Mouse (Mus musculus) intestine, embryonic 14.5 days (tissue): ENCODE results near the gene Gm21149. TPM values are rescaled to one million over a fixed set of nuclear protein-coding genes. Genes with fewer than 3 reads are reported as not detected.
"Not testable (repeated sequence)": the region's sequence is repeated elsewhere in the genome, so short reads cannot be mapped to it uniquely, and the experiment has no call there.

Experiments
- ATAC-seq: fragments of 200-750 bp; cut with Nextera tagmentation; replicated peaks from 2 replicates; pipeline ENCODE4 v1.8.0; 2017; ENCODE audit warnings: low read depth, moderate number of reproducible peaks, moderate TSS enrichment, moderate library complexity; ENCODE audit not compliant: low FRiP score, low TSS enrichment
- DNase-seq: peaks from one replicate; pipeline ENCODE4 v3.0.0-alpha.2; 2018; ENCODE audit warnings: low spot score
- H3K27ac ChIP-seq: fragments of 300-500 bp; sonication (generic); 2 replicates; pipeline ENCODE4 v1.5.1; 2014; ENCODE audit warnings: low read depth, mild to moderate bottlenecking, control low read depth
- H3K27me3 ChIP-seq: fragments of 300-500 bp; sonication (generic); replicated peaks from 2 replicates; pipeline ENCODE4 v1.6.1; 2014; ENCODE audit warnings: low read length, control low read depth; ENCODE audit not compliant: control insufficient read depth, insufficient read depth
- H3K36me3 ChIP-seq: fragments of 300-500 bp; sonication (generic); 2 replicates; pipeline ENCODE4 v1.6.1; 2014; ENCODE audit warnings: low read length, control low read depth; ENCODE audit not compliant: control insufficient read depth, insufficient read depth
- H3K4me1 ChIP-seq: fragments of 300-500 bp; sonication (generic); replicated peaks from 2 replicates; pipeline ENCODE4 v1.6.1; 2014; ENCODE audit warnings: low read length, control low read depth, mixed read lengths; ENCODE audit not compliant: control insufficient read depth, insufficient read depth
- H3K4me2 ChIP-seq: fragments of 300-500 bp; sonication (generic); 2 replicates; pipeline ENCODE4 v1.6.1; 2014; ENCODE audit warnings: low read length
- H3K4me3 ChIP-seq: fragments of 300-500 bp; sonication (generic); 2 replicates; pipeline ENCODE4 v1.5.1; 2014; ENCODE audit warnings: low read depth, low read length, control low read depth, mixed read lengths
- H3K9ac ChIP-seq: fragments of 300-500 bp; sonication (generic); 2 replicates; pipeline ENCODE4 v1.6.1; 2014; ENCODE audit warnings: mild to moderate bottlenecking, low read length
- H3K9me3 ChIP-seq: fragments of 300-500 bp; sonication (generic); 2 replicates; pipeline ENCODE4 v1.6.1; 2016; ENCODE audit warnings: low read length, control low read depth; ENCODE audit not compliant: control insufficient read depth
- WGBS: fragments of 180-500 bp; shearing (Covaris S2); extraction: QIAGEN DNeasy Blood & Tissue Kit; methylation state at CpG from one replicate; pipeline ENCODE4 v1.1.7; 2014; 5-methylcytosine and 5-hydroxymethylcytosine counted together
- polyA plus RNA-seq: library from polyadenylated mRNA; unstranded; fragments of >200 nt; fragmentation: Nextera tagmentation; extraction: Ambion mirVana; gene quantifications from 2 replicates; pipeline ENCODE4 v1.2.1, GENCODE M21; 2014

The Gm21149 gene
- polyA plus RNA-seq, result 0.15 TPM in 1 of 2 replicates, not detected in the other

GRCm38 (mm10) chr5:15476423-15476822 is at the start of gene Gm21149:
Gm21149 (minus strand) TSS chr5:15476523.
- H3K27me3 ChIP-seq, H3K9me3 ChIP-seq, ATAC-seq, H3K27ac ChIP-seq, H3K4me2 ChIP-seq, H3K4me1 ChIP-seq, H3K9ac ChIP-seq, DNase-seq, H3K4me3 ChIP-seq, H3K36me3 ChIP-seq: not testable (repeated sequence)
- 53% methylated on average over 1 of the region's 1 CpGs for WGBS

- not testable (repeated sequence) for H3K4me1 ChIP-seq, H3K4me2 ChIP-seq, H3K9me3 ChIP-seq, H3K27ac ChIP-seq, H3K36me3 ChIP-seq, ATAC-seq, DNase-seq, H3K9ac ChIP-seq, H3K27me3 ChIP-seq, H3K4me3 ChIP-seq
Observed at GRCm38 (mm10) chr5:15522470-15522869, 46.1 kb upstream of the Gm21149 start.

GRCm38 (mm10) chr5:15522028-15522427 is 45.7 kb upstream of the Gm21149 start:
- H3K9ac ChIP-seq, H3K4me3 ChIP-seq, H3K4me2 ChIP-seq, H3K4me1 ChIP-seq, H3K27me3 ChIP-seq, DNase-seq, H3K36me3 ChIP-seq, H3K27ac ChIP-seq, ATAC-seq, H3K9me3 ChIP-seq: not testable (repeated sequence)
- WGBS, result 40% methylated on average over 2 of the region's 2 CpGs

- WGBS, result 25% methylated on average over 5 of the region's 5 CpGs
- not testable (repeated sequence) for DNase-seq, H3K27ac ChIP-seq, H3K27me3 ChIP-seq, H3K9ac ChIP-seq, ATAC-seq, H3K4me3 ChIP-seq, H3K9me3 ChIP-seq, H3K4me1 ChIP-seq, H3K36me3 ChIP-seq, H3K4me2 ChIP-seq
Observed at GRCm38 (mm10) chr5:15520418-15520817, 44.1 kb upstream of the Gm21149 start.

GRCm38 (mm10) chr5:15517150-15517549 is 40.8 kb upstream of the Gm21149 start:
- H3K27me3 ChIP-seq, DNase-seq, H3K4me3 ChIP-seq, H3K4me1 ChIP-seq, H3K9ac ChIP-seq, H3K27ac ChIP-seq, H3K9me3 ChIP-seq, ATAC-seq, H3K4me2 ChIP-seq, H3K36me3 ChIP-seq: not testable (repeated sequence)
- WGBS, result 68% methylated on average over 2 of the region's 2 CpGs

- H3K27me3 ChIP-seq, DNase-seq, H3K4me2 ChIP-seq, H3K27ac ChIP-seq, H3K36me3 ChIP-seq, H3K4me3 ChIP-seq, H3K9ac ChIP-seq, H3K4me1 ChIP-seq, ATAC-seq: not testable (repeated sequence)
- 70% methylated on average over 3 of the region's 3 CpGs for WGBS
- peaks cover 14% of the 10 kb centered on the region for H3K9me3 ChIP-seq
Observed at GRCm38 (mm10) chr5:15512236-15512635, 35.9 kb upstream of the Gm21149 start.

- H3K9ac ChIP-seq, DNase-seq, H3K36me3 ChIP-seq, H3K4me3 ChIP-seq, H3K4me1 ChIP-seq, ATAC-seq, H3K27me3 ChIP-seq, H3K4me2 ChIP-seq, H3K27ac ChIP-seq: not testable (repeated sequence)
- H3K9me3 ChIP-seq, result peaks cover 14% of the 10 kb centered on the region
- WGBS, result 82% methylated on average over 1 of the region's 1 CpGs
Observed at GRCm38 (mm10) chr5:15509911-15510310, 33.6 kb upstream of the Gm21149 start.

GRCm38 (mm10) chr5:15508460-15509451 is 32.4 kb upstream of the Gm21149 start:
- WGBS, result 64% methylated on average over 6 of the region's 6 CpGs
- H3K36me3 ChIP-seq, H3K4me1 ChIP-seq, H3K27ac ChIP-seq, DNase-seq, H3K9ac ChIP-seq, H3K4me2 ChIP-seq, H3K4me3 ChIP-seq, ATAC-seq, H3K27me3 ChIP-seq: not testable (repeated sequence)
- H3K9me3 ChIP-seq, result peaks cover 14% of the 10 kb centered on the region
